Mouse (Mus musculus): ENCODE measurements at regions not wholly inside any gene's neighbourhood (a gene's known extent, or its start where the extent isn't known, plus 50 kb on each side); places are given as distances from the start of the nearest gene placed in this dataset.

DNA sequence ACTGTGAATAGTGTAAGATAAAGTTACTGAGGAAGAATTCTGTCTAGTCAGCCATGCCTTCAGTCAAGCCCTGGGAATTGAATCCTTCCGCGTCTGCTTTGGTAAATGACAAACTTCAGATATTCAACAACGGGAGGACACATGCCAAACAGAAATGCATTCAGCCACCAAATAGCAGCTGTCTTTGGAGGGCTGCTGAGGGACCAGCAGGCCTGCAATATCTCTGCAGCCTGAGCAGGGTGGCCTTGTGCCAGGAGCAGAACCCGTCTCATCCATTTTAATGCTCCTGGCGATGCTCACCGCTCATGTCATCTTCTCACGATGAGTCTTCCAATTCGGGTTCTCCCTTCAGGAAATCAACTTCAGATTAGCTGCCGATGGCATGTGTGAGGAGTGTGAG, 87.1 kb upstream of the Pik3r1 start:
- Histone ChIP-seq H3K27me3 (replicated peaks) (no peaks in the 10 kb centered on the region), H3K27ac (no peak overlapping the region), H3K4me2 (no peak overlapping the region), H3K9ac (no peak overlapping the region), H3K9me3 (replicated peaks) (no peaks in the 10 kb centered on the region), H3K4me3 (no peak overlapping the region), H3K36me3 (no peaks in the 10 kb centered on the region), H3K4me1 (no peaks in the 10 kb centered on the region)
- WGBS (ENCODE audit: insufficient replicate concordance), result 75% methylated on average over 9 of the region's 9 CpGs
- ATAC-seq, result no peak

DNA sequence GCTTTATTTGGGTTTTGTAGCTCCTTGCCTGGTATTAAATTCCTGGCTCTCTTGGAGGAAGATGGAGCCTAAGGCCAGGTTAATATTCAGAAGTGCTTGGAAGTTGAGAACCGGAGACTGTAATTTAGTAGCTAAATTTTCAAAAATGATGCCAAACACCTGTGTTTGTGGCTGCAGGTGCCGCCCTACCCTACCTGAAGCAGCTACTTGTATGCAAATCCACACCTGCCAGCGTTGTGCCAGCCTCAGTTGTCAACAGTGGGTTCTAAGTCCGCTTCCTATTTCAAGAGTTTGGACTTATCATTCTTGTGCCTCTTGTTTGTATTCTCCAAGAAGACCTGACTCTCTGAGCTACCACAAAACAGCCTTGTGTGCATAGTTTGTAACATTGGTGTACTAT, 92.7 kb upstream of the Pik3r1 start:
- Histone ChIP-seq H3K27me3 (replicated peaks) (no peaks in the 10 kb centered on the region), H3K9ac (no peak overlapping the region)

DNA sequence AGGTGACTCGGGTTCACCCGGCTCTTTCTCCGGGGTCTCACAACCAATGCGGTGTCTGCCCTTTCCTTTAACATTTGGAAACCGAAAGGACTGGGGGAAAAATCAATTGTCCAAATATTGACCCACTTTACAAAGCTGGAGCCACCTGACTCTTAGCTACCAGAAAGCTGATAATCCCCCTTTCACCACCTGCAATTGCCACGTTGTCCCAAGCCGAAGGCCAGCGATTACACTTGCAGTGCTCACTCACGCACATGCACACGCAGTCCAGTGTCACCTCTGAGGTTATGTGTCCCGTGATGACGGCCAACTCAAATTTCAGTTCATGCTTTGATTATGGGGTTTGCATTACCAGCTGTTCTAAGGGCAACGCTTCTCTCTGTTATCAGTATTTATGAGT, 94.0 kb upstream of the Pik3r1 start:
- Histone ChIP-seq H3K4me3 (no peak overlapping the region), H3K36me3 (no peaks in the 10 kb centered on the region), H3K9me3 (replicated peaks) (no peaks in the 10 kb centered on the region), H3K4me1 (peaks cover 24% of the 10 kb centered on the region), H3K27ac (no peak overlapping the region), H3K9ac (no peak overlapping the region), H3K27me3 (replicated peaks) (no peaks in the 10 kb centered on the region), H3K4me2 (0 out of 2 replicates have a peak overlapping the region, but pooled peaks have one; percentile 11)
- ATAC-seq, result no peak
- 73% methylated on average over 13 of the region's 13 CpGs for WGBS (ENCODE audit: insufficient replicate concordance)

More for the DNA sequence above, 92.7 kb upstream of the Pik3r1 start:
- Histone ChIP-seq H3K4me2 (no peak overlapping the region), H3K4me1 (peaks cover 24% of the 10 kb centered on the region), H3K4me3 (no peak overlapping the region), H3K36me3 (no peaks in the 10 kb centered on the region), H3K27ac (no peak overlapping the region), H3K9me3 (replicated peaks) (no peaks in the 10 kb centered on the region)
- ATAC-seq, result no peak
- WGBS (ENCODE audit: insufficient replicate concordance), result 75% methylated on average over 4 of the region's 4 CpGs

DNA sequence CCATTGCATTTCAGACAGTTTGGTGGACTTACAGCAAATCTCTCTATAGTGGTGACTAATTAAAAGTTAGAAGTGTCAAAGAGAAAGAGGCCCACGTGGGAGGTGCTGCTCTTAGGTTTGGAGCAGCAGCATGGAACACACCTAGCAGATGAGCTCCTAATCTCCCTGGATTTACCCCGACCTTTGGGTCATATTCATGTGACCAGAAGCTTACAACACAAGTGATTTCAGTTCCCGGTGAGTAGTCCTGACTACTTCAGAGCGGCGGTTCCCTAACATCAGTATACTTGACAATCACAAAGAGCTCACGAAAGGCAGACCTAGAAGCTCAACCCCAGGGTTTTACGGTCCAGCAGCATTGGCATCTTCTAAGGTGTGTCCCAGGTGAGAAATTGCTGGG, 95.0 kb upstream of the Pik3r1 start:
- Histone ChIP-seq H3K4me2 (peak overlapping the region; percentile 32; the same call in 1 of the 2 replicates), H3K36me3 (no peaks in the 10 kb centered on the region), H3K27ac (no peak overlapping the region), H3K4me1 (peaks cover 24% of the 10 kb centered on the region), H3K9ac (no peak overlapping the region), H3K27me3 (replicated peaks) (no peaks in the 10 kb centered on the region), H3K9me3 (replicated peaks) (no peaks in the 10 kb centered on the region), H3K4me3 (no peak overlapping the region)
- no peak for ATAC-seq
- WGBS (ENCODE audit: insufficient replicate concordance), result 69% methylated on average over 7 of the region's 7 CpGs

DNA sequence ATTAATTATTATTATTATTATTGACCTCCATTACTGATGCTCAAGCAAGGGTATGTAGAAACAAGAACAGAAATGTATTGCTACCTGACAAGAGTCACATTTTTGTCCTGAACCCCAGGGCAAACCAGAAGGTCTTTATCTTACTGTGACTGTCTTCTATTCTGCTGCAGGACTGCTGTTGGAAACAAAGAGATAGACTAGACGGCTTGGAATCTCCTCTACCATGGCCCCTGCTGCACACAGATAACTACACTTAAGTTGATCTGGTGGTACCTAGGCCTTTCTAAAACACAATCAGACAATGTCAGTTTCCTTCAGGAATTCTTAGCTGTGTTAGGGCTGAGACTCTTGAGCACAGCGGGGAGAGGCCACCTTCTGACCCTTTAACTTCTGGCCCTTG, 95.6 kb upstream of the Pik3r1 start:
- Histone ChIP-seq H3K4me2 (peak overlapping the region; percentile 32; the same call in 1 of the 2 replicates), H3K27ac (no peak overlapping the region), H3K4me3 (no peak overlapping the region), H3K36me3 (no peaks in the 10 kb centered on the region), H3K9me3 (replicated peaks) (no peaks in the 10 kb centered on the region), H3K27me3 (replicated peaks) (no peaks in the 10 kb centered on the region), H3K9ac (no peak overlapping the region), H3K4me1 (peaks cover 24% of the 10 kb centered on the region)
- ATAC-seq, result peak; percentile 91
- WGBS (ENCODE audit: insufficient replicate concordance), result 22% methylated on average over 2 of the region's 2 CpGs

DNA sequence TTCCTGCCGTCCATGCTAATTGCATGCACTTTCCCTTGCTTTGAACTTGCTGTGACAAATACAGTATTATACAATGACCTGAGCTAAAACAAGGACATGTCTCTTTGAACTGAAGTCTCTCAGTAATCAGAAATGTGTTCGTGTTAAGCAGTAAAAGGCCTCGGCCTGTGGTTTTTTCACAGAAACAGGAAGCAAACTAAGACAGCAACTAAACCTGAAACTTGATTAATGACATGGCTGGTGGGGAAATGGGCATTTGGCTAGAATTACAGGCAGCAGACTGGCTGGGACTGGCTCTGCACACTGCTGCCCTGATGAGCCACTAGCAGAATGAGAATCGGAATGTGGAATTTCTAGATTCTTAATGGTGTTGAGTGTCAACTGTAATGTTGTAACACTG, 98.8 kb upstream of the Pik3r1 start:
- Histone ChIP-seq H3K27ac (no peak overlapping the region), H3K4me1 (peaks cover 24% of the 10 kb centered on the region), H3K9me3 (replicated peaks) (no peaks in the 10 kb centered on the region), H3K27me3 (replicated peaks) (no peaks in the 10 kb centered on the region), H3K9ac (no peak overlapping the region), H3K4me3 (no peak overlapping the region), H3K36me3 (no peaks in the 10 kb centered on the region), H3K4me2 (no peak overlapping the region)
- no peak for ATAC-seq
- 38% methylated on average over 4 of the region's 4 CpGs for WGBS (ENCODE audit: insufficient replicate concordance)

DNA sequence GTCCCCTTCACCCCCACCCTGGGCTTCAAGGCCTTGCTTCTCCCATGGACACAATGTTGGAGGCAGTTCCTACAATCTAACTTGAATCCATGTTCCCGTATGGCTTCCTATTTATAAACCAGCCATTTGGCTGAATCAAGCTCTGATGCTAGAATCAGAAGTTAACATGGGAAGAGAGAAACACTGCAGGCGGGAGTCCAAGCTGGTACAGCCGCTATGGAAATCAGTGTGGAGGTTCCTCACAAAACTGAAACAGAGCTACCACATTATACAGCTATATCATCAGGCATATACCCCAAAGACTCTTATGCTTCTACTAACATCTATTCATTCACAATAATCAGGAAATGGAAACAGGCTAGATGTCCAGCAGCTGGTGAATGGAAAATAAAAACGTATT, 106.7 kb upstream of the Pik3r1 start:
- Histone ChIP-seq H3K4me3 (no peak overlapping the region), H3K9ac (no peak overlapping the region), H3K36me3 (no peaks in the 10 kb centered on the region), H3K4me2 (no peak overlapping the region), H3K27ac (no peak overlapping the region), H3K27me3 (replicated peaks) (no peaks in the 10 kb centered on the region), H3K9me3 (replicated peaks) (no peaks in the 10 kb centered on the region), H3K4me1 (no peaks in the 10 kb centered on the region)
- WGBS (ENCODE audit: insufficient replicate concordance), result 78% methylated on average over 4 of the region's 4 CpGs
- ATAC-seq, result no peak

DNA sequence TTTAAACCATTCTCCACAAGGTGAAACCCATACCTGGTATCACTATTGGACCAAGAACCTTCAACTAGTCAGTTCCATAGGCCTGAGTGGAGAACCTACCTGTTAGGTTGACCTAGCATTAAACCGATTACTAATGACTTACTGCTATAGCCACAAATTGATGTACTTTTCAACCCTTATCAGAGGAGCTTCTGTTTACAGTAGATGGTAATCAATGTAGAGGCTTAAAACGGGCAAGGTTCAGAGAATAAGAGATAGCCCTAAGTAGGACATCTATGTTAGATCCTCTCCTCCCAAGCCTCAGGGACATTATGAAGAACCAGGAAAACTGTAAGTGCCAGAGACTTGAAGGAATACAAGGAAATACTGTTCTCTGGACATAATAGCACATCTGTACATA, 108.1 kb upstream of the Pik3r1 start:
- no peaks in the 10 kb centered on the region for H3K9me3 ChIP-seq (replicated peaks)
- H3K9ac ChIP-seq, result no peak overlapping the region
- H3K27ac ChIP-seq, result no peak overlapping the region
- 66% methylated on average over 2 of the region's 2 CpGs for WGBS (ENCODE audit: insufficient replicate concordance)
- no peaks in the 10 kb centered on the region for H3K27me3 ChIP-seq (replicated peaks)
- no peak overlapping the region for H3K4me2 ChIP-seq
- no peak for ATAC-seq
- H3K36me3 ChIP-seq, result no peaks in the 10 kb centered on the region
- no peaks in the 10 kb centered on the region for H3K4me1 ChIP-seq
- no peak overlapping the region for H3K4me3 ChIP-seq

DNA sequence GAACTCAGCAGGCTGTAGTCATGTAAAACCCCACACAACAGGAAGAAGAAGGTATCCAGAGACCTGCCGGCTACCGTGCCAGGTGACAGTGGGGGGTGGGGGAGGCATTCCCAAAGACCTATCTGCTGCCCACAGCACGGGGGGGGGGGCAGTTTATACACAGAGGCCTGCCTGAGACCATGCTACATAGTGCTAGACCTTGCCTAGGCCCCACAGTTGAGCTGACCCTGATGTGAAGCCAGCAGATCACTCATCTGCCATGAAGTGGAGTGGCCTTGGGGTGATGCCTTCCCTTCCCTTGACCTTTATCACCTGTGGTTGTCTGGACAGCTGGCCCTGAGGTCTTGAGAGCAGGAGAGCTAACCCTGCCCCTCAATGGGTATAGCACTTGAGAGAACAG, 108.6 kb upstream of the Pik3r1 start:
- Histone ChIP-seq H3K9me3 (replicated peaks) (no peaks in the 10 kb centered on the region), H3K4me2 (no peak overlapping the region), H3K36me3 (no peaks in the 10 kb centered on the region), H3K9ac (no peak overlapping the region), H3K27me3 (replicated peaks) (0 out of 2 replicates have a peak, but pooled peaks cover under 1% of the 10 kb centered on the region), H3K27ac (no peak overlapping the region), H3K4me1 (no peaks in the 10 kb centered on the region), H3K4me3 (no peak overlapping the region)
- 45% methylated on average over 3 of the region's 3 CpGs for WGBS (ENCODE audit: insufficient replicate concordance)
- ATAC-seq, result no peak

DNA sequence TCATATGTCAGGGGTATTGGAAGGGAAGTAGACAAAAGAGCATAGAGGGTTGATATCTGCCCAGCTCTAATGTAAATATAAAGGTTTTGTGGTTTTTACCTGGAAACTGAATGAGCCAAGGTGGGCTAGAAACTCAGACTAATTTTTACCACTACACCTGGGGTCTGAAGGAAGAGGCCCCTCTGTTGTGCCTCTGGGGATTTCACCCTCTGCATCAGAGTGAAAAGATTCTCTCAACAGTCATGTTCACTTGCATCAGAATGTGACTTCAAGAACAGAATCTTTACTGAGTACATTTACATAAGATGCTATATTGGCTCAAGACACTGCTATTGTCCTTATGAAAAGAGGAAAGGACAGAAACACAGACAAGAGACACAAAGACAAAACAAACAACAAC, 110.2 kb upstream of the Pik3r1 start:
- H3K4me2 ChIP-seq, result no peak overlapping the region
- no peak for ATAC-seq
- H3K27ac ChIP-seq, result no peak overlapping the region
- H3K27me3 ChIP-seq (replicated peaks), result 0 out of 2 replicates have a peak, but pooled peaks cover 4% of the 10 kb centered on the region
- H3K9me3 ChIP-seq (replicated peaks), result no peaks in the 10 kb centered on the region
- no peaks in the 10 kb centered on the region for H3K36me3 ChIP-seq
- no peaks in the 10 kb centered on the region for H3K4me1 ChIP-seq
- H3K4me3 ChIP-seq, result no peak overlapping the region
- no peak overlapping the region for H3K9ac ChIP-seq

DNA sequence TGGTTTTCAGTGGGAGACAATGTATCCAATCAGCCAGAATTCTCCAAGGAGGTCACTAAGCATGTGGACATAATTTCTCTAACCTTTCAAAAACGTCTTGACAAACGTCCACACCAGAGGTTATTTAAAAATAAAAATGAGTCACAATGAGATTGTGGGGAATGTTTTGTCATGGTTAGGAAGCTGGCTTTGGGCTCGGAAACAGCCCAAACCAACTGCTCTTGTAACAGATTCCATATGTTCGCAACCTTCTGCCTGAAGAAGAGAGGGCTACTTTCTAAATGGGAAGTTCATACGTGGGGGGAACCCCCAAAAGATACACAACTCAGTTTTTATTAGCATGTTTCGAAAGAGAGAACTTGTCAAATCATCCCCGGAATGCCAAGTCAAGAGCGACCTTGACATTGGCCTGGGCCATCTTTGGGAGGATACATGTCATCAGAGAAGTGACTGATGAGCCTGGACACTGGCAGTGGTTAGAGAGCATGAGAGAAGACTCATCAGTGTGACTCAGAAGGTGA, 111.6 kb upstream of the Pik3r1 start:
- Histone ChIP-seq H3K4me3 (no peak overlapping the region), H3K4me2 (no peak overlapping the region), H3K36me3 (no peaks in the 10 kb centered on the region), H3K9me3 (replicated peaks) (no peaks in the 10 kb centered on the region), H3K4me1 (no peaks in the 10 kb centered on the region), H3K27me3 (replicated peaks) (0 out of 2 replicates have a peak, but pooled peaks cover 4% of the 10 kb centered on the region), H3K9ac (no peak overlapping the region), H3K27ac (no peak overlapping the region)
- WGBS (ENCODE audit: insufficient replicate concordance), result 68% methylated on average over 8 of the region's 8 CpGs
- no peak for ATAC-seq

DNA sequence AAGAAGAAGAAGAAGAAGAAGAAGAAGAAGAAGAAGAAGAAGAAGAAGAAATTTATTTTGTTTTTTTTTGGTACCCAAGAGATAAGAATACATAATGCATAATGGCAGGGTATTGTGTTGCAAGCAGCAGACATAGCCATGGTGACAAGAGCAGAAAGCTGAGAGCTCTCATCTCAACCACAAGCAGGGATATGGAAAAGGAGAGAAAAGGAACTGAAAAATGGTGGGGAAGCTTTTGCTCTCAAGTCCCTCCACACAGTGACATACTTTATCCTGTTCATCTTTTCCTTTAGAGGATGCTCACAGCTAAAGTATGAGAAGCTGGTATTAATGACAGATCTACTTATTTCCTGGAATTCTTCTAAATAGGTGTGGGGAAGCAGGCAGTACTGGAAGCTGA, 115.2 kb upstream of the Pik3r1 start:
- no peaks in the 10 kb centered on the region for H3K36me3 ChIP-seq
- ATAC-seq, result no peak
- no peaks in the 10 kb centered on the region for H3K9me3 ChIP-seq (replicated peaks)
- no peaks in the 10 kb centered on the region for H3K4me1 ChIP-seq
- no peak overlapping the region for H3K4me3 ChIP-seq
- H3K4me2 ChIP-seq, result no peak overlapping the region
- H3K27me3 ChIP-seq (replicated peaks), result 0 out of 2 replicates have a peak, but pooled peaks cover 4% of the 10 kb centered on the region
- no peak overlapping the region for H3K27ac ChIP-seq
- H3K9ac ChIP-seq, result no peak overlapping the region

DNA sequence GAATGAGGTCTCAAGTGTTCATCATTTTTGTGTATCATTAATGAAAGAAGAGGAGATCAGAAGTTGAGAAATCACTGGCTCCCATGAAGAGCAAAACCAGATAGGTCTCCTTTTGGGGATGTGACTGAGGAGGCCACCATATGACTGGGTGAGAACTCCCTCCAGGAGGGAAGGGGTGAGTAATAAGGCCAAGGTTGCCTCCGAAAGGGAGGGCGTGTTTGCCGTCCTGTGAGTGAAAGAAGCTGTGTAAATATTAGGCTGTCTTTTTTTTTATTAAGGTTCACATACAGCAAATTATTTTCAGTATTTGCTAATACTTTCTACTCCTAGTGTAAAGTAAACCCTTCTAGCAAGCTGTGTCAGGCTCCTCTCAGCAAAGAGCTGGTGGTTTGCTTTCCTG, 116.7 kb upstream of the Pik3r1 start:
- Histone ChIP-seq H3K4me1 (no peaks in the 10 kb centered on the region), H3K4me3 (no peak overlapping the region), H3K27ac (no peak overlapping the region), H3K9me3 (replicated peaks) (no peaks in the 10 kb centered on the region), H3K27me3 (replicated peaks) (0 out of 2 replicates have a peak, but pooled peaks cover 4% of the 10 kb centered on the region), H3K9ac (no peak overlapping the region), H3K4me2 (no peak overlapping the region), H3K36me3 (no peaks in the 10 kb centered on the region)
- ATAC-seq, result no peak
- WGBS (ENCODE audit: insufficient replicate concordance), result 73% methylated on average over 3 of the region's 3 CpGs

All from liver, embryonic 12.5 days (tissue).